Mouse (Mus musculus): Measurements from ENCODE around the gene Man2a2.
A peak's percentile ranks its signal among the peaks of the same experiment; 100 is the strongest.

Gene Man2a2

GRCm38 (mm10) chr7:80371041-80371751, at the start of gene Man2a2:
Man2a2 (minus strand) TSS chr7:80371375.
- peak; percentile 61 for DNase-seq (ENCODE audit: low spot score)

DNA sequence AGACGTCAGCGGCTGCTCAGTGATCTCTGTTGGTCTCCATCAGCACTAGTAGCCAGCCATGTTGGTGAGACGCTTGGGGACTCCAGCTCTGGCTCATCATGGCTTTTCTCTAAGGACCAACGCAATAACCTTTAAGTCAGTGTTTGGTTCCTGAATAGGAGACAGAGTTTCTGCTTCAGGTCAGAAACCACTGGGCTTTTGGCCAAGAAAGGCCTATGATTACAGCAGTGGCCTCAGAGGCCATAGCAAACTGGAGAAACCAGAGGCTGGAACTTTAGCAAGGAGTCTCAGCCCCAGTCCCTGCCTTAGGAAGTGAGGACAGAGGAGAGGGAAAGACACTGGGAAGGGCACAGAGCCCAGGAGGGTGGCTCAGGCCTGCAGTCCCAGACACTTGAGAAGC, 49.4 kb upstream of the Man2a2 start:
- no peak for DNase-seq (ENCODE audit: low spot score)

DNA sequence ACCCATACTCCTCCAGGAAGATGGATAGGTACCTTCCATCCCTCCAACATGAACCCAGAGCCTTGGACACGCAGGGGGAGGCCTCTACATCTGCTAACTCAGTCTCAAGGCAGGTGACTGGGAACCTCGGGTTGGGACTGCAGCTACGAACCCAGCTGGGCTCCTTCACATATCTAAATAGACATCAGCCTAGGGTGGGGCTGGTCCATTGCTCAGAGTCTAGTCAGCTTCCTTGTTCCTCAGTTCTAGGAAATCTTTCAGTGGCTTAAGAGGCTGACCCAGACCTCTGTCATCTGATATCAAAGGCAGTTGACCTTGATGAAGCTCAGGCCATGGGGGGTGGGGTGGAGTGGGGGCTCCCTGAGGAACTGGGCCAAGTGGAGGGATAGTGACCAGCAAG, 48.1 kb upstream of the Man2a2 start:
- no peak for DNase-seq (ENCODE audit: low spot score)

- DNase-seq (ENCODE audit: low spot score), result no peak
These were observed 46.9 kb upstream of the Man2a2 start for GRCm38 (mm10) chr7:80418036-80418435.

- no peak for DNase-seq (ENCODE audit: low spot score)
These were observed 46.4 kb upstream of the Man2a2 start for GRCm38 (mm10) chr7:80417601-80418000.

- DNase-seq (ENCODE audit: low spot score), result no peak
These were observed 45.8 kb upstream of the Man2a2 start for GRCm38 (mm10) chr7:80416969-80417368.

GRCm38 (mm10) chr7:80414303-80414855, 43.2 kb upstream of the Man2a2 start:
- no peak for DNase-seq (ENCODE audit: low spot score)

DNA sequence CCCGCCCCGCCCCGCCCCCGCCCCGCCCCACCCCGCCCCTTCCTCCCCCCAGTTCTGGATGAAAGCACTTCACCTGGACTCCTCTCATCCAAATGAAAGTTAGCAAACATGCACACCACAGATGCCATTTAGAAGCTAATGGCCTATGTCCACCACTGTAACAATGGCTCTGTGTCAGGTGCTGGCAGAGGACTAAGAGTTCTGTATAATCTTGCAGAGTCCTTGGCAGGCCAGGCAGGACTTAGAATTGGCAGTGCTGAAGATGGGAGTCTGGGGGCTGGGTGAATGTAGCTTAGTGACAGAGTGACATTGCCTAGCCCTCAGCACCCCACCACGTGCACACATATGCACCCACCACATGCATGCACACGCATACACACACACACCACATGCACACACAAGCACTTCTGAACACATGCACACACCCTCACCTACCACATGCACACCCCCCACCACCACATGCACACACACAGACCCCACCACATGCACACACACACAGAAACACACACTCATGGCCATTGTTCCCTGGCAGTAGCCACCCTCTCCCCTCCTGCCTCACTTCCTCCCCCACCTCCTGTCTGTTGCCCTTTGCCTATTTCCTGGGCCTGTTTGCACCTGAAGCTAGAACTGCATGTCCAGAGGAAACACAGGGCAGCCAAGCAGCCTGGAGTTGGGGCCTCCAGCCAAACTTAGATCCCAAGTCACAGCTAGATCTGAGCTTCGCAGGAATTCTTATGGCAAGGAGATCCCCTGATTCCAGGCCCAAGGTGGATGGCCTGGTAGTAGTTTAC, 42.5 kb upstream of the Man2a2 start:
- DNase-seq (ENCODE audit: low spot score), result no peak

DNA sequence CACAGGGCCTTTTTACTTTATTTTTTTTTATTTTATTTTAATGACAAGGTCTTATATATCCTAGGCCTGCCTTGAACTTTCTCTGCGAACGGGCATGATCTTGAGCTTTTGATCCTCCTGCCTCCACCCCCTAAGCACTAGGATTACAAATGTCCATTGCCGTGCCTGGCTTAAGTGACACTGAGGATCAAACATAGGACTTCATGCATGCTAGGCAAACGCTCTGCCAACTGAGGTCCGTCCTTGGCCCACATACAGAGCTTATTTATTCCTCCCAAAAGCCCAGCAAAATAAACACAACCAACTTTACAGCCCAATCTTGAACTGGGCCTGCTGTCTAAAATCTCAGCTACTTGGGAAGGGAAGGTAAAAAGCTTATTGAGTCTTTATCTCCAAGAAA, 41.6 kb upstream of the Man2a2 start:
- no peak for DNase-seq (ENCODE audit: low spot score)

GRCm38 (mm10) chr7:80412279-80412678, 41.1 kb upstream of the Man2a2 start:
- no peak for DNase-seq (ENCODE audit: low spot score)

GRCm38 (mm10) chr7:80410380-80410779, 39.2 kb upstream of the Man2a2 start:
- DNase-seq (ENCODE audit: low spot score), result no peak

GRCm38 (mm10) chr7:80407712-80408111, 36.5 kb upstream of the Man2a2 start:
- DNase-seq (ENCODE audit: low spot score), result no peak

- DNase-seq (ENCODE audit: low spot score), result no peak
These were observed 35.0 kb upstream of the Man2a2 start for GRCm38 (mm10) chr7:80406186-80406585.

GRCm38 (mm10) chr7:80405188-80405695, 34.1 kb upstream of the Man2a2 start, which contains the start of gene Furin:
Furin (minus strand) TSS chr7:80405436.
- no peak for DNase-seq (ENCODE audit: low spot score)

- DNase-seq (ENCODE audit: low spot score), result no peak
These were observed 33.1 kb upstream of the Man2a2 start for GRCm38 (mm10) chr7:80404101-80404894.

GRCm38 (mm10) chr7:80403551-80403950, 32.4 kb upstream of the Man2a2 start:
- DNase-seq (ENCODE audit: low spot score), result peak; percentile 83

GRCm38 (mm10) chr7:80402651-80403321, 31.6 kb upstream of the Man2a2 start:
- DNase-seq (ENCODE audit: low spot score), result peak; percentile 60

- no peak for DNase-seq (ENCODE audit: low spot score)
These were observed 30.9 kb upstream of the Man2a2 start for GRCm38 (mm10) chr7:80401860-80402641.

DNA sequence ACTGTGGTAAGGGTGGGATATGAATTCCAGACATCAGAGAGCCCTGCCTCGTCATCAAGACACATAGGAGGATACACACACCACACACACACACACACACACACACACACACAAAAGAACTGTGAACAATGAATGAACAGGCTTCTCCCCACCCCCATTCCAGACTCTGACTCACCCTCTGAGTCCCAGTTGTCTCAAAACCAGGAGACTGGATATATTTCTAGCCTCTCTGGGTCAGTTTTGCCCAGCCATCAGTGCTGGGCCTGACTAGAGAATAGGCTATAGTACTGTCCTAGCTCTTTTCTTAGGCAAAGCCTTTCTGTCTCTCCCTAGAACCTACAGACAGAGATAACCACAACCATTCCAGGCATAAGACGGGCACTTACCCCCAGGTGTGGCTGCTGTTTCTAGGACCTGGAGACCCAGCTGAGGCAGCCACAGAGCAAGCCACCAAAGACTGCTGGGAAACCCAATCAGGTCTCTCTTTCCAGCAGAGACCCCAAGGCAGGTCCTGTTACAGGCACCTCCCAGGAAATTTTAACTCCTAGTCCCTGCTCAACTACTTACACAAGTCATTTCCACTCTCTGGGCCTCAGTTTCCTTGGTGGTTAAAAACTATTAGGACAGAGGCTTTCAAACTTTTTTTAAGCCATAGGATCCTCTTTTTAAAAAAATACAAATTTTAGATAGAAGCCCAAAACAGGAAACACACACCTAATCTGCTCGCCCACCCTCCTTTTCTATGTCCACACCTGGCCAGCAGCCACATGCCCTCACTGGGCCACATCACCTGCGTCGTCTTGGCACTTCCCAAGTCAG, 30.1 kb upstream of the Man2a2 start:
- DNase-seq (ENCODE audit: low spot score), result no peak

DNA sequence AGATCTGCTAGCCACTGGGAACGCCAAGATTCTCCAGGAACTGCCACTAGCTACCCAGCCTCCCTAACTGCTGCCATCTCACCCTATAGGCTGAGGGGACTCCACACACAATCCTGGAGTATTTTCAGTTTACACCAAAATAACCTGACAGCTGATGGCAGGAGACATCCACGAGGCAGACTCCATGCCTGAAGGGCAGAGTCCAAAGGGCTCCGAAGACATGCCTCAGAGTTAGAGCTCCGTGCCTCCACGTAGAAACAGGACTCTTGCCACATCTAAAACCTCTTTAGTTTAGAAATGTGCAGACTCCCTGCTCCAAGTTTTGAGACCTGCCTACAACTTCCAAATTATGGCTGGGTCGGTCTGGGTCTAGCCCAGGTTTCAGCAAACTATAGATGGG, 29.4 kb upstream of the Man2a2 start:
- no peak for DNase-seq (ENCODE audit: low spot score)

All from ovary, adult 18-20 months (tissue).